Mouse (Mus musculus) lung, postnatal 14 days (tissue): ENCODE measurements around the gene Zcchc8.
"Not testable (repeated sequence)": the region's sequence is repeated elsewhere in the genome, so short reads cannot be mapped to it uniquely, and the experiment has no call there.

Experiments used
- DNase-seq: peaks from one replicate; pipeline ENCODE4 v3.0.0; 2021

The Zcchc8 gene

DNA sequence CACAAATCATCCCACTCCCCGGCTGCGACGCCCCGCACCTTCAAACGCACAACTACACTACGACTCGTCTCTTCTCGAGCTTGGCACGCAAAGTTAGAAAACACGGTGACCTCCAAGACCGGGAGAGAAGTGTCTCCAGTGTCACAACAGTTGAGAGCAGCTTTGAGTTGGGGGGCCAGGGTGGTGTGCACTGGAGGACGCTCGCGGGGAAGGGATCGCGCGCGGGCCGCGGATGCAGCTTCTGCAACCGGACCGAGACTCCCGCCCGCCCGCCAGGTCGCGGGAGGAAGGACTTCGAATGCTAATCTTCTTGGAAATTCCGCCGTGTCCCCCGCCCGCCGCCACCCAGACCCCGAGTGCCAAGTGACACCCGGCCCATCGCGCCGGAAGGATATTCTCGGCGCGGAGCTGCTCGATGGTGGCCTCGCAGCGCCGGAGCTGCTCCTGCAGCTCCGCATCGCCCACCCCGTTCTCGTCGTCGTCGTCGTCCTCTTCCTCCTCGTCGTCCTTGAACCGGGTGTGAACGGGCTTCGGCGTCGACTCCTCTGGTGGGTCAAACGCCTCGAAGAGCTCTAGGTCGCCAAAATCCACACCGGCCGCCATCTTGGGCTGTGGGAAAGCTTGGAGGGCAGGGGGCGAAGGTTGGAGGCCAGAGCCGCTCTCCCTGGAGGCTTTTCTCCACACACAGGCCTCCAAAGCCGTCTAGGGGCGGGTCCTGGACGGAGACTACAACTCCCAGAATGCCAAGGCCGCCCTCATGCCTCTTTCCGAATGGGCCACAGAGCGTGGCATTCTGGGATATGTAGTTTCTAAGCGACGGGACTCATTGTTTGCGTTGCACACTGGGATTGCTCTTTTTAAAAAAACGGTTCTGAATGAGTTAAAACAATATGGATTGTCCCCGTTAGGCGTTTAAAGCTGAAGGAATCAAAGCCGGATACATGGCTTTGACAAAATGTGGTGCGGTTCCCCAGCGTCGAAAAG lies at the start of gene Zcchc8:
TSS of gene Zcchc8 (minus strand) at position 773 of the 984 bp plus-strand sequence.
- DNase-seq, result peak; percentile 94

DNA sequence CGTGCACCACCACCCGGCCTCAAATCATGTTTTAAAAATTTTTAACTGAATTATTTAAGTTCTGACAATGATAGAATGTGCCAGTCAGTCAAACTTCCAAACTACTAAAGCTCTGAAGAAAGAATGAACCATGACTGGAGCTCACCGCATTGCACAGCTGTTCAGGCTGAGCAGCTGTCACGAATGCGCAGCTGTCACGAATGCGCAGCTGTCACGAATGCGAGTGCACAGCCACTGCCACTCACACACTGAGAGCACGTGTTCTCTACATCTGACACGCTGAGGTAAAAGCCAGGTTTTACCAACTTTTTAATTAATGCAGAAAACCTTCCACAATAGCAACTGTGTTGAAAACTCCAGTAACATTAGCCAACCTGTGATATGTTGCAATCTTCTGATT lies 45.6 kb upstream of the Zcchc8 start:
- not testable (repeated sequence) for DNase-seq

DNA sequence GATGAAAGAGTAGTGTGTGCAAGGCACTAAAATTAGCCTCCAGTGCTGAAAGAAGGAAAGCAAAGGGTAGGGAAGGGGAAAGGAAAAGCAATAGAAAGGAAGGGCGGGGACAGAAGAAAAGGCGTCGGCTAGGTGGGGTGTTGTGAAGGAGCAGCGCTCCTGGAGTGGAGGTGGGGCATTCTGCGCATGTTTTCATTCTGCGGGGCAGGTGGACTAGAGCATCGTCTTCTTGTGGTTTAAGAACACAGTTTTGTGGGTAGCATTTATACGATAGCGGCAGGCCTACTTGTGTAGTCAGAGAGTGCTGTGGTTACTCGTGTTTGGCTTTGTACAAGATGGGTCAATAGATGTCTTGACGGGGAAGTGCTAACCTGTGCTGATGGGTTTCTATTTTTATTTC lies 44.6 kb upstream of the Zcchc8 start:
- no peak for DNase-seq

DNA sequence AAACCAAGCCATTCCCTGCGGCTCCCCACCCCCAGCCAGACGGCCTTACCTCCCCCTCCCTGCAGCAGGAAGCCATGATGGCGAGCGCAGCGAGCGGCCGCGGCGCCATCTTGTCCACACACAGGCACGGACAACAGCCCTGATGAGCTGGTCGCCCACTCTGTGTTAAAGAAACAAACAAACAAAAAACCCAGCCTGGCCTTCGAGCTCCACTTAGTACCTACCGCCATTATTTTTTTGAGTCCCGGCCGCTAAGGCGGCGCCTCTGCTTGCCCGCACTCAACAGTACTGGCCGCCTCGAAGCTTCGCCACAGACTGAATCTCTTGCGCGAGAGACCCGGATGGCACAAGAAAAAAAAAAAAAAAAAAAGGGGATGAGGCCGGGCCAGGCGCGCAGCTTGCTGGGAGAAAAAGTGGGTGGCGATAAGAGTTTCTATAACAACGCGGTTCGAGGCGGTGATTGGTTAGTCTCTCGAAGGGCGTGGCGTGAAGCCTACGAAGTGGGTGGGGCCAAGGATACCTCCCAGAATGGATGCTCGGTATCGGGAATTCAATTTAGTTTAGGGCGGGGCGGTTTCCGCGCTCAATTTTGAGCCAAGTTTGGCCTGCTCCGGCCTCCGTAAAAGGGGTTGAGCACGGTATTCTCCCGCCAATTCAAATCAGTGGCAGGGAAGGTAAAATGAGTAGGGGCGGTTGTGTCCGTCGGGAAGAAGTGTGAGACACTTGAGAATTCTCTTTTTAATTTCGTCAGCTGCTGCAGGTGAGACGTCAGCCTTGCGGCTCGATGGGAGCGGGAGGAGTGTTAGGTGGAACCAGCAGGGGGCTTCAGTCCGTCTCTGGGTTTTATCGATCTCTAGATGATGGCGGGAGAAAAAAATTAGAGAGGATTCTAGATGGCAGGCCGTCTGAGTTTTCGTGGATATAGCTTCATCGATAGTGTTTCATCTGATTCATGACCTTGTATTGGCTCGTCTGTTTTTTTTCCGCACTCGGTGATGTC lies 28.5 kb upstream of the Zcchc8 start, which contains the start of the genes Rsrc2 and Kntc1:
TSS of gene Rsrc2 (minus strand) at position 350 of the 1,000 bp plus-strand sequence.
TSS of gene Kntc1 (plus strand) at position 652 of the 1,000 bp plus-strand sequence.
- DNase-seq, result peak; percentile 99

DNA sequence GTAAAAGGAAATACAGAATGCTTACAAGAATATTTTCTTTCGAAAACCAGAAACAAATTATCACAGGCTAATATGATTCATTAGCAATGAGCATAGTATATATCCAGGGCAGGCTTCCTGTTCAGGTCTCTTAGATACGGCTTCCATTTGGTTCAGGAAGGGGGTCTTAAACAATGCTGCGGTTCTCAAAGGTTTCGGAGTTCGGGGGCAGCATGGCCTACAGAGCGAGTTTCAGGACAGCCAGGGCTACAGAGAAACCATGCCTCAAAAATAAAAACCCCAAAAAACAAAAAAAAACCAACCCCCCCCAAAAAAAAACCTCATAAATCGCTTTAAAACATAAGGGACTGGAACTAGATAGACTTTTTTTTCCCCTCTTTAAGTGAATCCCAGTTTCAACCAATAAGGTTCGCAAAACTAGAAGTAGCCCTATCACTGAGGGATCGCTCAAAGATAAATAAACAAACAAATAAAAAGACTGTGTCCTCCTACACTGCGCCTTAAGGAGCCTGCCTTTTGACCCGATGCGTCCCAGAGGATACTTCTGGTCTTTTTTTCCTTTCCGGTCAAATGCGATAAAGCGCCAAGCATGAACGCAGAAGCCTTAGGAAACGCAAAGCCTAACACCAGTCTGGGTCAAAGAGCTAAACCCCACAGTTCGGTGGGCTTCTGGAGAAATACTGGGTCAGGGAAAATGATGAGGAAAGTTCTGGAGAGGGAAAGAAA lies 27.6 kb upstream of the Zcchc8 start:
- DNase-seq, result peak; percentile 3

DNA sequence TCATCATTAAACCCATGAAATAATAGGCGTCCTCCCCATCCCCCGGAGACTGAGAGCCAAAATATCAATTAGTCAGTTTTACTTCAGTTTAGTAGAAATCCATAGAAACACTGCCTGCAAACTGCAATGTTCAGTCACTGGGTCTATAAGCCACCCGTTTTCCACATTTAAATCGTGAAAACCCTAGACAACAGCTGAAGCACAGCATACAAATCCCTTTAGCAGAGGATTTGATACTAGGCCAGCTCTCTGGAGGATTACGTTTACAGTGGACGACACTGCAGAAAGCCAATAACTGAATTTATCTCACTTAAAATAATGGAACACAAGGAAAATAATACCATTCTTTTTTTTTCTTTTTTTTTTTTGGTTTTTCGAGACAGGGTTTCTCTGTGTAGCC lies 26.7 kb upstream of the Zcchc8 start:
- no peak for DNase-seq

DNA sequence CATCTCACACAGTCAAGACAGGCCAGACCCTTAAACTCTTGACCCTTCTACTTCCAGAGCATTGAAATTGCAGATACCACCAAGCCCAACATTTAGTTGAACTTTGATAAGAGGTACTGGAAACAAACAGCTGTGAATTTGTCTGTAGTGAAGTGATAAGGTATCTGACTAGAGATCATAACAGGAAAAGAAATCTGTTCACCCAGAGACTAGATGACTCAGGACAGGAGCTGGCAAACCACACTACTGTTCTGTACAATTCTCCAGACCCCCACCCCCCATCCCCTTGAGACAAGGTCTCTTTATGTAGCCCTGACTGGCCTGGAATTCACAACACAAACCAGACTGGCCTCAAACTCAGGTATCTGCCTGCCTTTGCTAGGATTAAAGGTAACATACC lies 25.4 kb upstream of the Zcchc8 start:
- no peak for DNase-seq

DNA sequence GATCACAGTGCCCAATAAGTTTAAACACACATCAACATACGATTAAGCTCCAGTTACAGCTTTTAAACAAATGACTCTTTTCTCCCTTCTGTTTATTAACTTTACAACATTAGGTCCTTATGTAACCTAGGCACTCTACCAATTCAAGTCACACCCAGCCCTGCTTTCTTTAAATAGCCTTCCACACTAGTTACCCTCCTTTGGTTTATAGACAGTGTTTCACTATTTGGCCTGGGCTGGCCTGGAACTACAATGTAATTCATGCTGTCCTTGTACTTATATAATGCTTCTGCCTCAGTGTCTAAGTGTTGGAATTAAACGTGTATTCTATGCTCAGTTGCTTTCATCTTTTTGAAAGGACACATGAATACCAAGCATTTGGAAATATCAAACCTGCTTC lies 23.5 kb upstream of the Zcchc8 start:
- DNase-seq, result no peak

DNA sequence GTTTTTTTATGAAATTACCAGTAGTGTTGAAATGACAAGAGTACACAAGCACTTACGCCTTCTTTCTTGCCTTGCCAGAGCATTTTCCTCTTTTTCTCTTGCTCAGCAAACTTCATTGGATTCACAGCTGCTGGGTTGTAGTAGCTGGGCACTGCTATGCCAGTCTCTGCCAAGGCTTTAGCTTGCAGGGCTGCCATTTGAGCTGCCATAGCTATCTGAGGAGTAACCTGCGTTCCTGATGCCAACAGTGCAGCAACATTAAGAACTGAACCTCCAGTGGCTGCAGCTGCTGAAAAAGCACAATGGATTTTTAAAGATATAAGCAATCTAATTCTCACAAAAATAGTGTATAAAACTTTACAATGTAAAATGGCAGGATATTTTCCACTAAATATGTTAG lies 10.1 kb upstream of the Zcchc8 start:
- DNase-seq, result no peak

DNA sequence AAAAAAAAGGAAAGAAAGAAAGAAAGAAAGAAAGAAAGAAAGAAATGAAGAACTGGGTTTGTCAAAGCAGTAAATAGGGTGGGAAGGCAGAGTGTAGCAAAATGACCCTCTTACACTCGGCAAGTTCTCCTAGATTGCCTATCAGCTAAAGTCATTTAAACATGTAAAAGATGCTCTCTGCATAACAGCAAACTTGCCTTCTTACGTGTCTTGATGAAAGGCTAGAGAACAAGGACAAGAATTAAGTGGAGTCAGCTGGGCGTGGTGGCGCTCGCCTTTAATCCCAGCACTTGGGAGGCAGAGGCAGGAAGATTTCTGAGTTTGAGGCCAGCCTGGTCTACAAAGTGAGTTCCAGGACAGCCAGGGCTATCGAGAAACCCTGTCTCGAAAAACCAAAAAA lies 2.9 kb upstream of the Zcchc8 start:
- DNase-seq, result not testable (repeated sequence)

DNA sequence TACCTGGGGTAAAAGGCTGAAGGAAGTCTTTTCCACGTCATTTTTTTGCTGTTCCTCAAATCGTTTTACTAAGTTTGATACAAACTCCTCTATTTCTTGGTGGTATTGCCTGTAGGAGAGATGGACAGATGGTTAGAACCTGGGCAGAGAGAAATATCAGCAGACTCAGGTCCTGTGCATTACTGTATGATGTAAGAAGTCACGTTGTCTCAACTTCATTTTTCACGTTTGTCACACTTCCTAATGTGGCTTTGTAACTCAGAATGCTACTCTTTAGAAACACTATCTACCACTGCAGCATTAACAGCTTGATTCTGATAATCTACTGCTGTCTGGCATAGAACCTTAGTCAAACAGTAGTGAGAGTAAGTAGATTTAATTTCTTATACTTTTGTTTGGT lies 6.3 kb downstream of the Zcchc8 start:
- DNase-seq, result no peak

DNA sequence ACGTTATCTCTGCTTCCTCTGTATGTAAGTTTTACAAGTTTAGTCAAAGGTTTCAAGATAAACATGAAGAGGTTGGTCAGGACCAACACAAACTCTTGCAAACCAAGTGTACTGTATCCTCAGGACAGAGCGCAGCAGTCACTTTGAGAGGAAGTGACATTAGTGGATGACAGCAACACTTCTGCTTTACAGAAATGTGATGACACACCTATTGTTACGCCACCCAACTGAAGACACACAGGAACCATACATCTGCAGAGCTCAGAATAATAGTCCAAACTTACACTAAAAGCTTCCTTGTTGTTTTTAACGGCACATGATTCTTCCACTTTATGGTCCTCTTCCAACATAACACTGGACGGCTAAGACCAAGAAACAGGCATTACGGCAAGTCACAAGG lies 7.1 kb downstream of the Zcchc8 start:
- no peak for DNase-seq

DNA sequence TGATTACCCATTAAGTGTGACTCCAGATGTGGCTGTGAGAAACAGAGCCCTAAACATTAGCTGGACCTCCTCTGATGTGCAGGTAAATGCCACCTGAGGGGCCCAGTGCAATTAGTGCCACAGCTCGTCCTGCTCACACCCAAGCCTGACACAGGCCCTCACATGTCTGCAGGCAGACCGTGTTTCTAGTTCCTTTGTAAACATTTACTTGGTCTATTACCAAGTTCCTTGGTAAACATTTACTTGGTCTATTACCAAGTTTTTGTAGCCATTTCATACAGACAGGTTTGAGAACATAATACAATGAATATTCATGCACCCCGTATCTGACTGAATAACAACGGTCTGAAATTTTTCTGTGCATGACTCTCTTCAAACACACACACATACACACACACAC lies 11.3 kb downstream of the Zcchc8 start:
- DNase-seq, result no peak

DNA sequence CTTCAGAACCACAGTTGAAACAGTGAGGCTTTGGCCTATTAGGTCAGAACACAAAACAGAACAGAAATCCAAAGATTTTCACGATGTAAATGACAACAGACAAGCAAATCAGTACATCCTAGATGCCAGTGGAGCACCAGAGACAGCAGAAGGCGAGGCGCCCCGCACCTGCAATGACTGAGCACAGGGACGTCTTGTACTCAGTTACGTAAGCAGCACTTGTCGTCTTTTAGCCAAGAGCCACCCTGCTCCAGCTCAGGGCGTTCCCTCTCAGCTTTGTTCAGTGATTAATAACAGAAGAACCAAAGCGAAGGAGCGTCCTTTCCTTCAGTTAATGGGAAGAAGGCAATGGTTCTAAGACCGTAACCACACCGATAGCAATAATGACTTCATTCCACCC lies 12.3 kb downstream of the Zcchc8 start:
- DNase-seq, result peak; percentile 33

DNA sequence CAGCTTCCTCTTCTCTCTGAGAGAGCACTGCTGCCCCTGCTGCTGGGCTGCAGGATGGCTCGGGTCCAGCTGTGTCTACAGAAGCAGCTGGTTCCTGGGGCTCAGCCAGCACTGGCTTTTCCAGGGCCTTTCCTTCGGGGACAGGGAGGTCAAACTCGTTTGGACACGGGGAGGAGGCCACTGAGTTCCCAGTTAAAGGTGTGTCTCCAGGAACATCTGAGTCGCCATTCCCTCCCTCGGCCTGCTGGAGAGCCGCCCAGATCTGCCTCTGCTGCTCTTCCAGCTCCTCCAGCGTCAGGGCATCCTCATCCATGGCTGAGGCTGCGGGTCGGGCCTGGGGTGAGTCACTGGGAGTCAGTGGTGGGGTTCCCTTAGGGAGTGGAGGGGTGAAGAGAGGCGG lies 20.3 kb downstream of the Zcchc8 start:
- DNase-seq, result peak; percentile 72

DNA sequence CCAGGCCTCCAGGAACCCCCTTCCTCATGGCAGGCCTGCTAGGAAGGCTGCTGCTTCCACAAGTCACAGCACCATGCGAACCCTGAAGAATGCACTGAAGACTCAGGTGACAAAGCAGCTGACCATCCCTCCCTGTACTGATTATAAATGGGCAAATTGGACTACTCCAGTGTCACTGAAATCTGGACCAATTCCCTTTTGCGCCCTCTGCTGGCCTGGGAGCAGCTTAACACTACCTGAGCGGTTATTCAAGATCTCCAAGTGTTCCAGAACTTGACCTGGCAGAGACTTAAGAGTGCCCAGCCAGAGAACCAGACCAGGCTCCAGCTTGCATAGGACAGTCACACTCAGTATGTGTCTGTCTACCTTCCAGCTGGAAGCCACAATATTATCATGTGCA lies 21.7 kb downstream of the Zcchc8 start:
- peak; percentile 87 for DNase-seq

DNA sequence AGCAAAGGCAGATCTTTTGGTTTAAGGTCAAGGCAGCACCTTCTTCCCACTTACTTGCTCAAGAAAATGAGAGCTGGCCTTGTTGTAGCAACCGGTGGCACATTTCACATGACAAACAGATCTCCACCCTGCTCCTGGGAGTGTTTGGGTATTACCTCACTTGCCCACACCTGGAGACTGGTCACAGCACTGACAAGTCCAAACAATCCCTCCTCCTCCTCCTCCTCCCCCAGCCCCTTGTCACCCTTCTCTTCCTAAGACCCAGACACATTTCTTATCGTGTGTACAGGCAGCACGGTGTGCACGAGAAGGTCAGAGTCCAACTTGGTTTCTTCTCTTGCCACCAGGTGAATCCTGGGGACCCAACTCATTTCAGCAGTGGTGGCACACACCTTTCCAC lies 23.9 kb downstream of the Zcchc8 start:
- no peak for DNase-seq

DNA sequence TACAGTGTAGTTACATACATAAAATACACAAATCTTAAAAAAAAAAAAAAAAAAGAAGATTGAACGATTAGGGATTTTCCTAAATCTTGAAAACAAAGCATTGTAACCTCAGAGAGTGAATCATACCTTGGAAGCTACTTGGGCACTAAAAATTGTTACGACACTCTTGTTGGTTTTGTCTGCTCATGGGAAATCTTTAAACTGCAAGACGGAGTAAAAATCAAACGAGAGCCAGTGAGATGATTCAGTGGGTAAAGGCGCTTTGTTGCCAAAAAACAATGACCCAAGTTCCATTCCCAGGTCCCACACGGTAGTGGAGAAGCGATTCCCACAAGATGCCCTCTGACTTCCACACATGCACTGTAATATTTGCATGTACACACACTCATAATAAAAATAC lies 24.7 kb downstream of the Zcchc8 start:
- DNase-seq, result no peak

DNA sequence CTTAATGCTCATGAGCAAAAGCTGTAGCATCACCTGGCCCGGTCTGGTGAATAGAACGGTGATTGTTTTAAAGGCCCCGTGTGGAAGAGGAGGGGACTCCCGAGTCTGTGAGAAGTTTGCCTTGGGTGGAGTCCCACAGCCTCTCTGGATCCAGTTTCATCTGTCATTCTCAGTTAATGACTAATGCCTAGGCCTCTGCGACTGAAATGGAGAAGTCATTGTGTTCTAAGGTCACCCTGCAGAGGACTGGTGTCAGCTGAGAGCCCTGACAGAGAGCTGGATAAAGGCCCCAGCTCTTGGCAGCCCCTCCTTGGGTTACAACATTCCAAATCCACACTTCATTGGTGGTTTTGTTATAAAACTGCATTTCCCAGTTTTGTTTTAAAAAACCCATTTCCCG lies 26.4 kb downstream of the Zcchc8 start:
- DNase-seq, result peak; percentile 65

DNA sequence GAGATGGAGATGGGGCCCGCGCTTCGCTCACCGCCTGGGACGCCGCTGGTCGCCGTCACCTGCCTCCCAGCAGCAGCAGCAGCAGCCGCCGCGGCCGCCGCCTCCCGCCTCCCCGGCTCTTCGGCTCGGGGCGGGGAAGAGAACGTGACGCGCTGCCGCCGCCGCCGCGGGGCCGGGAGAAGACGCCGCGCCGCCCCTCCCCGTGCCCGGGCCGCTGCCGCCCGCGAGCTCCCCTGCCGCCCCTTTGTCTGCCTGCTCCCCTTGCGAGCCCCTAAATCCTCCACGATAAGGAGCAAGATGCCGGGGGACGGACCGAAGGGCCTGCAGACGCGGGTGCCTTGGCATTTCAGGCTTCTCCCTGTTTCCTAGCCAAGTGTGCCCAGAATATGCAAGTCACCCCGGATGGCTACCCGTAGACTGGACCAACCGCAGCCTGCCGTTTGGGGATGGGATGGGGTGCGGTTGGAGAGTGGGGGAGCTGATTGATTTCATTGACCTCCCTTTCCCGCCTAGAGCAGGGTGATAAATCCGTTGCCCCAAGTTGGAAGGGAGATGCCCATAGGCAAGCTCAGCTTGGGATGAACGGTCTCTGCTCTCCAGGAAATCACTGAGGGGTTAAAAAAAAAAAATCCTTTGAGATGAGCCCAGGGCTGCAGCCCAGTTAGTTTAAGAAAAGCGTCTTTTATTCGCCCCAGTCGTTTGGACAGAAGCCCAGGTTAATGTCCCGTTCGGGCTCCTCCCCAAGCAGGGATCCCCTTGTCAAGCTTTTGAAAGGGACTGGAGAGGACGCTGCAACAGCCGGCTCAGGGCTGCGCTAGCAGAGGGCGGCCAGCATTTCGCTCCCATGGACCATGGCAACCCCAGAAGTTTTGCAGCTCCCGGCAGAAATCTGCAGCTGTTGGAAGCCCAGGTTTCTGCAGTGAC lies 36.4 kb downstream of the Zcchc8 start, which contains the start of gene Clip1:
TSS of gene Clip1 (minus strand) at position 398 of the 924 bp plus-strand sequence.
- DNase-seq, result peak; percentile 75
